Mouse (Mus musculus) G1E (cell line): ENCODE results near the gene Scg3. TPM values are rescaled to one million over a fixed set of nuclear protein-coding genes. Genes with fewer than 3 reads are reported as not detected.

Experiments used
- ATAC-seq: 2 replicates; pipeline ENCODE4 v1.8.0; 2016; ENCODE audit warnings: mild to moderate bottlenecking; ENCODE audit not compliant: insufficient number of reproducible peaks, poor library complexity, low FRiP score, severe bottlenecking; ENCODE audit errors: extremely low read depth
- DNase-seq: peaks from one replicate; pipeline ENCODE4 v3.0.0; 2012; ENCODE audit warnings: low spot score
- H3K27me3 ChIP-seq: 2 replicates; pipeline ENCODE4 v1.6.1; 2012; ENCODE audit warnings: mild to moderate bottlenecking, low read length, inconsistent platforms; ENCODE audit not compliant: insufficient read depth
- H3K36me3 ChIP-seq: replicated peaks from 2 replicates; pipeline ENCODE3; 2012; ENCODE audit warnings: mild to moderate bottlenecking, inconsistent platforms
- H3K4me1 ChIP-seq: 2 replicates; pipeline ENCODE4 v1.6.1; 2012; ENCODE audit warnings: low read depth, low read length, inconsistent platforms, mixed read lengths; ENCODE audit not compliant: insufficient read depth
- H3K4me3 ChIP-seq: 2 replicates; pipeline ENCODE4 v1.5.1; 2012; ENCODE audit warnings: low read depth, mild to moderate bottlenecking, inconsistent platforms, low read length, moderate library complexity, mixed read lengths
- H3K9me3 ChIP-seq: replicated peaks from 2 replicates; pipeline ENCODE4 v1.6.1; 2012; ENCODE audit warnings: inconsistent platforms
- CTCF ChIP-seq: IDR thresholded peaks from 2 replicates; pipeline ENCODE4 v1.5.1; 2012; ENCODE audit warnings: low read depth, low read length, inconsistent platforms, mixed read lengths
- GATA1 ChIP-seq: IDR thresholded peaks from 2 replicates; pipeline ENCODE4 v1.6.1; 2012; ENCODE audit warnings: borderline replicate concordance, low read length, inconsistent platforms, mixed read lengths
- GATA2 ChIP-seq: IDR thresholded peaks from 2 replicates; pipeline ENCODE4 v1.6.1; 2012; ENCODE audit warnings: low read depth, low read length, inconsistent platforms, borderline replicate concordance
- POLR2AphosphoS5 ChIP-seq: IDR thresholded peaks from 2 replicates; pipeline ENCODE4 v1.6.1; 2012; ENCODE audit warnings: low read depth, low read length, inconsistent platforms; ENCODE audit not compliant: insufficient replicate concordance
- TAL1 ChIP-seq: conservative IDR thresholded peaks from 2 replicates; pipeline ENCODE4 v1.6.1; 2012; ENCODE audit warnings: low read depth, low read length, inconsistent platforms, mixed read lengths
- polyA plus RNA-seq: library from polyadenylated mRNA; stranded (reverse); fragments of >175 nt; gene quantifications from 2 replicates; pipeline ENCODE4 v1.2.3, GENCODE M21; 2012
- total RNA-seq, 2 experiments: library from RNA; stranded (forward) in 1 of 2; stranded (reverse) in 1 of 2; fragments of 200-1000 nt in 1 of 2; fragments of >200 nt in 1 of 2; fragmentation: Nextera tagmentation in 1 of 2; gene quantifications; 2 replicates each; pipeline ENCODE4 v1.2.3; 2014 to 2017

Gene Scg3
- total and polyA plus RNA-seq, 3 experiments: 0.16 TPM; not detected in 2

DNA sequence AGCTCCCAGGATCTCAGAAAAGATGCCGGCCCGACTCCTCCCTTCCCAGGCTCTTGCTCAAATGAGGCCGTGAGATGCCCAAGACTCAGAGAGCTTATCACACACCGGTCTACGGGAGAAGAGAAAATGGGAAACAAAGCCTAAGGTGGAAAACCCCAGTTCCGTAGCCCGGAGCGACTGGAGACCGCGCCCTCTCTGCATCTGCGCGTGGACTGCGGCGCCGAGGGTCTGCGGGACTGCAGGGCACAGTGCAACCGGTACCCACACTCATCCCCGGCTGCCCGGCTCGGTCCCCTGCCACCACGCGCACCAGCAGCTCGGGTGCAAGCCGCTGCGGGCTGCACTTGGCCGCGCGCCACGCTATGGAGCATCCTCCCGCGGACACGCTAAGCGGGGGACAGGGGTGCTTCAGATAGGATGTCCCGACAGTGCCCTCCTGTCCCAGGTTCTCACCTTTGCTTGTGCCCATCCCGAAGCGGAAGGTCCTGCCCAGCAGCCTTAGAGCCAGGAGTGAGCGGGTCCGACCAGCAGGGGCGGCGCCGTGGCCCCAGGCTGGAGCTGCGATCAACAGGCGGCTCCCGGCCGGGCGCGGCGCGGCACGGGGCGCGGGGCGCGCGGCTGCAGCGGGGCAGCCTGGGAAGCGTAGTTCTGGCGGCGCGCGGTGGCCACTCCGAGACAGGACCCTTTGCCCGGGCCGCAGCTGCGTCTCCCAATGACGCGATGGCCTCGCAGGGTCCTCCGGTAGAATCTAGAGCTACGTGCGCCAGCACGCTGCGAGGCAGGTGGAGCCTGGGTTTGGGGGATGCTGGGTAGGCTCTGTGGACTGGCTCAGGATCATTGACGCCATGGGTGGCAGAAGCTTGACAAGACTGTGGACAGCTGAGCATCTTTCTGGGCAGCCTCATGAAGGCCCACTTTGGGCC is 73.0 kb downstream of the Scg3 start, which contains the start of gene Tmod2:
Tmod2 (minus strand) TSS at position 755 of the 923 bp plus-strand sequence.
- H3K4me3 ChIP-seq: no peak within 1 kb of the TSS
- DNase-seq (no peak), ATAC-seq (no peak)
- H3K4me1 ChIP-seq: no peaks in the 10 kb centered on the region
- H3K27me3 ChIP-seq: peaks cover 6% of the 10 kb centered on the region; the same call in 1 of the 2 replicates
- no peaks in the 10 kb centered on the region for H3K36me3 ChIP-seq
- TF ChIP-seq CTCF (no peak), GATA2 (no peak), GATA1 (no peak), POLR2AphosphoS5 (no peak), TAL1 (no peak)
- H3K9me3 ChIP-seq: no peaks in the 10 kb centered on the region

GRCm38 (mm10) chr9:75609965-75610364 is 73.9 kb downstream of the Scg3 start:
- TF ChIP-seq POLR2AphosphoS5 (no peak), CTCF (no peak), GATA1 (no peak), GATA2 (no peak), TAL1 (no peak)
- H3K27me3 ChIP-seq: peaks cover 6% of the 10 kb centered on the region; the same call in 1 of the 2 replicates

DNA sequence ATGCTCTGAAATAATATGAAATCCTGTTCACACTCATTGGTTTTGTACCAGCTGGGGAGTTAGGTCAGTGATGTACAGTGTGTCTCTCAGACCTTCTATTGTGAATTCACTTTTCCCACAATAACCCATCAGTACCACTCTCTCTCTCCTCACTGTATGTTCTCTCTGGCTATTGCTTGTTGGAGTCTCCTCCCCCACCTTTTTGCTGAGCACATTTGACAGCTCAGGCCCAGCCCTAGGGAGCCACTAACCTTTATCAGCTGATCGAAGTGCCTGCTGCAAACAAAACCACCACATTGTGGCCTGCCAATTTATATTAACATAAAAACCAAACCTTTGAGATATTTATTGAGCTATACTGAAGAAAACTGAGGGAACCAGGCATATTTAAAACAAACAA is 74.4 kb downstream of the Scg3 start:
- Histone ChIP-seq H3K4me1 (no peaks in the 10 kb centered on the region), H3K4me3 (no peak overlapping the region), H3K9me3 (no peaks in the 10 kb centered on the region), H3K36me3 (no peaks in the 10 kb centered on the region), H3K27me3 (peaks cover 6% of the 10 kb centered on the region; the same call in 1 of the 2 replicates)
- TF ChIP-seq GATA1: no peak
- TF ChIP-seq GATA2: no peak
- no peak for TF ChIP-seq POLR2AphosphoS5
- DNase-seq (no peak), ATAC-seq (no peak)

More at GRCm38 (mm10) chr9:75609965-75610364, 73.9 kb downstream of the Scg3 start:
- Histone ChIP-seq H3K36me3 (no peaks in the 10 kb centered on the region), H3K9me3 (no peaks in the 10 kb centered on the region), H3K4me1 (no peaks in the 10 kb centered on the region), H3K4me3 (no peak overlapping the region)
- DNase-seq (no peak), ATAC-seq (no peak)

GRCm38 (mm10) chr9:75607496-75607895 is 76.4 kb downstream of the Scg3 start:
- peaks cover 6% of the 10 kb centered on the region; the same call in 1 of the 2 replicates for H3K27me3 ChIP-seq
- no peaks in the 10 kb centered on the region for H3K9me3 ChIP-seq
- no peaks in the 10 kb centered on the region for H3K4me1 ChIP-seq
- no peak overlapping the region for H3K4me3 ChIP-seq
- H3K36me3 ChIP-seq: no peaks in the 10 kb centered on the region
- TF ChIP-seq GATA1: no peak
- ATAC-seq (no peak), DNase-seq (no peak)

GRCm38 (mm10) chr9:75601510-75601909 is 82.3 kb downstream of the Scg3 start:
- no peak overlapping the region for H3K4me3 ChIP-seq
- no peak for TF ChIP-seq TAL1
- TF ChIP-seq POLR2AphosphoS5: no peak
- no peak for TF ChIP-seq GATA1
- no peak for TF ChIP-seq GATA2
- TF ChIP-seq CTCF: no peak
- ATAC-seq: no peak

GRCm38 (mm10) chr9:75600166-75600934 is 83.5 kb downstream of the Scg3 start:
- DNase-seq (no peak), ATAC-seq (no peak)
- H3K4me3 ChIP-seq: no peak overlapping the region
- H3K36me3 ChIP-seq: no peaks in the 10 kb centered on the region
- TF ChIP-seq GATA1: no peak
- TF ChIP-seq CTCF: no peak
- no peak for TF ChIP-seq TAL1
- TF ChIP-seq GATA2: no peak
- TF ChIP-seq POLR2AphosphoS5: no peak
- H3K27me3 ChIP-seq: peaks cover 7% of the 10 kb centered on the region; the same call in 1 of the 2 replicates
- no peaks in the 10 kb centered on the region for H3K9me3 ChIP-seq
- no peaks in the 10 kb centered on the region for H3K4me1 ChIP-seq

More at GRCm38 (mm10) chr9:75601510-75601909, 82.3 kb downstream of the Scg3 start:
- DNase-seq: no peak
- Histone ChIP-seq H3K36me3 (no peaks in the 10 kb centered on the region), H3K9me3 (no peaks in the 10 kb centered on the region), H3K4me1 (no peaks in the 10 kb centered on the region), H3K27me3 (peaks cover 7% of the 10 kb centered on the region; the same call in 1 of the 2 replicates)
